Mouse (Mus musculus): ENCODE data around the gene Dennd2c.

Dennd2c gene

DNA sequence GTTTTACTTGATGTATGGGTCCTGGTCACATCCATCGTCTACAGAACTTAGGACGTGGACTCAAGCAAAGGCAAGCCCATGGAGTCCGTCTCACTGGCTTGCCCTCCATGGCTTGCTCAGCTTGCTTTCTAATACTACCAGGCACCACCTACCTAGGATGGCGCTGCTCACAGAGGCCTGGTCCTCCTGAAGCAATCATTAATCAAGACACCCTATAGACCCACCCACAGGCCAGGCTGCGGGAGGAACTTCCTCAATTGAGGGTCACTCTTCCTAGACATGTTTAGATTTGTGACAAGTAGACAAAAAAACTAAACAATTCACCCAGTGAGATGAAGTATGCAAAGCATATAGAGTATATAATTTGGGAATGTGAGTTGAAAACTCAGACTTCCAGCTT is 9.8 kb downstream of the Dennd2c start:
- DNase-seq (ENCODE audit: low spot score): no peak

DNA sequence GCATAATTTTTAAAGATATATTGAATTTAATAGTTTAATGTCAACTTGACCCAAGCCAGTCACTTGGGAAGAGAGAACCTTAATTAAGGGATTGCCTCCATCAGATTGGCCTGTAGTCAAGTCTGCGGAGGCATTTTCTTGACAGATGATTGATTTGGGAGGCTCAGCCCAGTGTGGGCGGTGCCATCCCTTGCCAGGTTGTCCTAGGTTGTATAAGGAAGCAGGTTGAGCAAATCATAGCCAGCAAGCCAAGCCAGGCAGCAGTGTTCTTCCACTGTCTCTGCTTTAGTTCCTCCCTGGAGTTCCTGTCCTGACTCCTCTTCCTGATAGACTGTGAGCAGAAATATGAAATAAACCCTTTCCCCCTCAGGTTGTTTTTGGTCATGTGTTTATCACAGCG is 21.2 kb downstream of the Dennd2c start:
- DNase-seq (ENCODE audit: low spot score): no peak

DNA sequence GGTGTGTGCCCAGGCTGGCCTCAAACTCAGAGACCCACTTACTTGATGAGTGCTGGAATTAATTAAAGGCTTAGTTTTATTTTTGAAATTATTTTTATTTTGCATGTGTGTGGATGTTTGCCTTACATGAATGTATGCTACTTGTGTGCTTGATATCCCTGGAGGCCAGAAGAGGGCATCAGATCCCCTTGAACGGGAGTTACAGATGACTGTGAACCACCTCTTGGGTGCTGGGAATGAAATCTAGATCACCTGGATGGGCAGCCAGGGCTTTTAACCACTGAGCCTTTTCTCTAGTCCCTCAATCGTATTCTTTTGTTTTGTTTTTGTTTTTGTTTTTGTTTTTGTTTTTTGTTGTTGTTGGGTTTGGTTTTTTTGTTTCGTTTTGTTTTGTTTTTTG is 23.7 kb downstream of the Dennd2c start:
- no peak for DNase-seq (ENCODE audit: low spot score)

DNA sequence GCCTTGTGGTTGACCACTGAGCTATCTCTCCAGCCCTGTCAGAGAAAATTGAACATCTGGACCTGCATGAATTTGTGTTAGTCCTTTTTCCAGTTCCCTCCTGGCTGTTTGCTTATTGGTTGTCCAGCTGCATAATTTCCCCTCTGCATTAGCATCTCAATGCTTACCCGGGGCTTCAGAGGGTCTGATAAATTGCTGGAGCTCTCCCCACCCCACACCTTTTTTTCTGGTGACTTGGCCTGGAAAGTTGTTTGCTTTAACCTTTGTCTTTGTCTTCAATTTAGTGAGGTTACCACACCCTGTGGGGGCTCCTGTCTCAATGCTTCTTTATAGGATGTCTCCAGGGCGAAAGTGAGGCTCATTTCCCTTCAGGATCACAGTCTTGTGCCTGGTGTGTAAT is 24.8 kb downstream of the Dennd2c start:
- no peak for DNase-seq (ENCODE audit: low spot score)

DNA sequence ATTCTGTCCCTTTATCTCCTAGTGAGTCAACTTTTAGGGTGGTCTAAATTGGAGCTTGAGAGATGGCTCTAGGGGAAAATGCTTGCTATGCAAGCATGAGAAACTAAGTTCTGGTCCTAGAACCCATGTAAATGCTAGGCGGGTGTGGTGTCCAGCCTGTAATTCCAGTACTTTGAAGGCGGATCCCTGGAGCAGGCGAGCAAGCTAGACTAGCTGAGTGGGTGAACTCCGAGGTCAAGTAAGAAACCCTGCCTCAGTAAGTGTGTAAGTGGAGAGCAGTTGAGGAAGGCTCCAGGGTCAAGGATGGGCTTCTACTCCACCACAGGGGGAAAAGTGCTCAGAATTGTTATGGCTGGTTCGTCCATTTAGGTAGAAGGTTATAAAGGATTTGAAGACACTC is 25.3 kb downstream of the Dennd2c start:
- no peak for DNase-seq (ENCODE audit: low spot score)

- DNase-seq (ENCODE audit: low spot score): no peak
These were observed 25.8 kb downstream of the Dennd2c start for GRCm38 (mm10) chr3:103128251-103128650.

- DNase-seq (ENCODE audit: low spot score): peak; percentile 93
These were observed 27.2 kb downstream of the Dennd2c start for GRCm38 (mm10) chr3:103129367-103130159.

DNA sequence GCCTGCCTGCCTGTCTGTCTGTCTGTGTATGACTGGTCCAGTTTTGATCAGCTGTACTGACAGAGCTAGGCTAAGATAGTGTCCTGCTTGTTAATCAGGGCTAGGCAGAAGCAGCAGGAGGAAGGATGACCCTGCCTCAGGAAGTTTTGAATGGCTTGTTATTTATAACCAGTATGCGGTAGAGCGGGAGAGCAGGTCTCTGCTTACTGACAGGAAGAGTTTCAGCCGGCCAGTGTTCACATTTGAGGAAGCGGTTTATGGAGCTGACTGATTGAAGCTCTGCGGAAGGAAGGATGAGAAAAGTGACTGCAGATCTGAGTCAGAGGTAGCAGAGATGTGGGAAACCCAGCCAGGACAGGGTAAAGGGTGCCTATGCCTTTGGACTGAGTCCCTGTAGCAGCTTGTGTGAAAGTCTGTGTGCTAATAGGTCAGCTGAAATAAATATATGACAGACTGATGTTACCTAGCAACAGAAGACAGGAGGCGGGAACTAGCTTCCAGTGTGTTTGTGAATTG is 27.9 kb downstream of the Dennd2c start:
- peak; percentile 69 for DNase-seq (ENCODE audit: low spot score)

DNA sequence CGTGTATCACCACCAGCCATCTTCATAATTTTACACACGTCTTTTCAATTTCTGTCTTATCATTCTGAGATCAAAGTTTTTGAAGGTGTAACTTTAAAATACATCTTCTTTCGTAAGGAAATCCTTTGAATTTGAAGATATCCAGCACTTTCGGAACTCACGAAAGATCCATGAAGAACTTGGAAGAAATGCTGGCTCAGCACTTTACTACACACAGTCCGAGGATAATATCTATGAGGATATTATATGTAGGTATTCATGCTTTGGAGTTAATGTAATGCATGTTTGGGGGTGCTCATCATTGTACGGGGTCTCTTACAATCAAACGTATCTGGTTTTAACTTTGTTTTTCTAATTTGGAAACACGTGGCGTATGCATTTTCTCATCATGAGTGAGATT is 30.7 kb downstream of the Dennd2c start:
- DNase-seq (ENCODE audit: low spot score): no peak

- no peak for DNase-seq (ENCODE audit: low spot score)
These were observed 34.1 kb downstream of the Dennd2c start for GRCm38 (mm10) chr3:103136414-103137077.

GRCm38 (mm10) chr3:103139047-103139446 is 36.6 kb downstream of the Dennd2c start:
- DNase-seq (ENCODE audit: low spot score): no peak

GRCm38 (mm10) chr3:103140095-103140838 is 37.9 kb downstream of the Dennd2c start:
- DNase-seq (ENCODE audit: low spot score): peak; percentile 62

- DNase-seq (ENCODE audit: low spot score): no peak
These were observed 38.9 kb downstream of the Dennd2c start for GRCm38 (mm10) chr3:103141287-103141686.

DNA sequence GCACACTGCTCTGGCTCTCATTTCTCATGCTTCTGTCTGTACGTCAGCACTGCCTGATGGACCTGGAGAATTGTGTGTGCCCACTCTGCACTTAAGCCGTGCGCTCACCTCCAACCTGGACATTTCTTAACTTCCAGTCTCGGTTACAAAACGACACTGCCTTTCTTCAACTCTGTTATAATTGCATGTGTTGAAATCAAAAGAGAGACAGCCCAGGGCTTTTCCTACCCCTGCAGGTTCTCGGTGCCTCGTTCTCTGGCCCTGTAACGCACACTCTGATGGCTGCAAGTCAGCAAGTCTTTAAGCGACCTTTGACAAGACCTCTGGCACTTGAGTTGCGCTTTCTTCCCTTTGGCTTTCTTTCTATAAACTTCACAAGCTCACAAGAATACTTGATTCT is 40.0 kb downstream of the Dennd2c start:
- DNase-seq (ENCODE audit: low spot score): no peak

- no peak for DNase-seq (ENCODE audit: low spot score)
These were observed 42.9 kb downstream of the Dennd2c start for GRCm38 (mm10) chr3:103145336-103145735.

- DNase-seq (ENCODE audit: low spot score): no peak
These were observed 43.4 kb downstream of the Dennd2c start for GRCm38 (mm10) chr3:103145791-103146190.

GRCm38 (mm10) chr3:103146330-103147166 is 44.1 kb downstream of the Dennd2c start:
- no peak for DNase-seq (ENCODE audit: low spot score)

GRCm38 (mm10) chr3:103147775-103148174 is 45.4 kb downstream of the Dennd2c start:
- DNase-seq (ENCODE audit: low spot score): no peak

DNA sequence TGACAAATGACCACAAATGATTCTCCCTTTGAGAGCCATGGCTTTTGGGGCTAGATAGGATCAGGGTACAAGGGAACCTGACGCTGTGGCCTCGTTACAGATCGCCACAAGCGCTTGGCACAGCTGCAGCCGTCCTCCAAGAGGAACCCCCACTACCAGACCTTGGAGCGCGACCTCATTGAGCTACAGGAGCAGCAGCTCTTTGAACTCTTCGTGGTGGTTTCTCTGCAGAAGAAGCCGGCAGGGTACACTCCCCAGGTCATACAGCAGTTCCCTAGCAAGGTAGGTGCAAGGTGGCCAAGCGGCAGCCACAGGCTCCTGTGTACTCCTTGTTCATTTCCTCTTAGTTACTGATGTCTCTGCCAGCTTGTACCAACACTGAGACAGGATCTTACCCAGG is 46.5 kb downstream of the Dennd2c start:
- DNase-seq (ENCODE audit: low spot score): no peak

DNA sequence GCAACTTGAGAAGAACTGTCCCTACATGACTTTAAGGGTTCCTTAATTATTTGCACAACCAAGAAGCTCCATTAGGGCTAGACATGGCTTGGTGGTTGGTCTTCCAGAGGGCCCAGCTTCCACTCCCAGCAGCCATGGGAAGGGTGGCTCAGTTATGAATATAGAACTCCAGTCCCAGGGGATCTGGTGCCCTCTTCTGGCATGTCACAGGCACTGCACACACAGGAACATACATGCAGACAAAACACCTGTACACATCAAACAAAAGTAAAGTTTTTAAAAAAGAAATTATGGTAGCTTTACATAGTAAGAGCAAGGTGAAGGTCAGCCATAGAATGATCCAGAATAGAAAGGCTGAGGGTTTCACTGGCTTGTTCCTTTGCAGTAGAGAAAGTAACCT is 51.4 kb downstream of the Dennd2c start:
- DNase-seq (ENCODE audit: low spot score): no peak

GRCm38 (mm10) chr3:103159232-103159900 is 57.0 kb downstream of the Dennd2c start:
- DNase-seq (ENCODE audit: low spot score): peak; percentile 62

All from c-Kit-positive CD71-positive TER-119-positive erythroid progenitor cells, embryonic 14.5 days (primary cell).